9 mouse cellular contexts compared by ENCODE assay signal in the genomic region with DNA sequence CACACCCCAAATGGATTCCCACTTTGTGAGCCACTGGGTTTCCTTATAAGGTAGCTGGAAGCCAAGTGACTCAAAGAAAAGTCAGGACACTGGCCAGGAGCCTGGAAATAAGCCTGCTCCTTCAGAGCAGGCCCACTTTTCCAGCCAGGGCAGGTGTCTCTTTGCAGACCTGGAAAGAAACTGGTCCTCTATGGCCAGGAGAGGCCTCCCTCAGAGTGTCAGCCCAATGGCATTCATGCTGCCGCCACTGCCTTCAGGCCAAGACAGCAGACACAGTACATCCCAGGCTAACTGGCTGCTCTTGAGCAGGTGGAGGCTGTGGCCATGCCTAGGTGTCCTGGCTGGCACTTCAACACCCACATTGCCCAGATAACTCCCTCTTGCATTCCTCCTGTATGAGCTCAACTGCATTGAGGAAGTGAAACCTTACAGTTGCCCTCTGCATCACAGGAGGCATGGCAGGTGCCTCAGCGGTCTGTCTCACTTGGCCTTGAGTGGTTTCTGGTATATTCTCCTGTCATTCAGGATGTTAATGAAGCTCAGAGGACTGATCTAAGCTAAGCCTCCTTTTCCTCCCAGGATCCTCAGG. TPM values are rescaled to one million over a fixed set of nuclear protein-coding genes. Genes with fewer than 3 reads are reported as not detected.
DNase-seq lines count a peak whose midpoint lies in the region; ATAC-seq and TF ChIP-seq lines count a peak whose summit lies in the region.
"Had no signal": no experiment of that assay in that cellular context is flagged by ENCODE, and none has a peak within 500 bp of the region (broad histone marks: within the 10 kb centered on the region; RNA-seq: fewer than 3 reads in every experiment).

No protein-coding gene starts in this region.

- 0 out of 2 replicates have a peak overlapping the region, but pooled peaks have one; percentile 32 for H3K27ac ChIP-seq in forebrain, embryonic 10.5 days
- H3K27ac ChIP-seq in forebrain, postnatal 0 days (ENCODE audit: low read depth, low read length), result no peak overlapping the region
- peak overlapping the region; percentile 18; the same call in 1 of the 2 replicates for H3K27ac ChIP-seq in liver, embryonic 12.5 days

- H3K27me3 ChIP-seq in forebrain, embryonic 10.5 days (ENCODE audit: poor library complexity, severe bottlenecking), result no peaks in the 10 kb centered on the region
- H3K27me3 ChIP-seq in forebrain, postnatal 0 days (ENCODE audit: insufficient read depth, low read length), result no peaks in the 10 kb centered on the region
- no peaks in the 10 kb centered on the region for H3K27me3 ChIP-seq in liver, embryonic 12.5 days (replicated peaks)

- peaks cover 42% of the 10 kb centered on the region for H3K4me1 ChIP-seq in forebrain, embryonic 10.5 days
- no peaks in the 10 kb centered on the region for H3K4me1 ChIP-seq in forebrain, postnatal 0 days (ENCODE audit: insufficient read depth)
- peaks cover 49% of the 10 kb centered on the region for H3K4me1 ChIP-seq in liver, embryonic 12.5 days
- H3K4me1 ChIP-seq in lung, adult 2 months (ENCODE audit: control insufficient read depth, insufficient read depth, low read length), result peaks cover 60% of the 10 kb centered on the region

- H3K9ac ChIP-seq in forebrain, postnatal 0 days, result no peak overlapping the region
- H3K9ac ChIP-seq in liver, embryonic 12.5 days, result no peak overlapping the region

- no peak for TF ChIP-seq POLR2A in lung, adult 2 months (IDR thresholded peaks at IDR 0.05; ENCODE audit: borderline replicate concordance, extremely low read depth, low read depth, low read length)

- peaks cover 2% of the 10 kb centered on the region; the same call in 1 of the 2 replicates for H3K36me3 ChIP-seq in forebrain, embryonic 10.5 days (replicated peaks)
- H3K36me3 ChIP-seq in forebrain, postnatal 0 days (ENCODE audit: insufficient read depth), result no peaks in the 10 kb centered on the region; the same call in 1 of the 2 replicates
- no peaks in the 10 kb centered on the region for H3K36me3 ChIP-seq in liver, embryonic 12.5 days

- WGBS in forebrain, embryonic 10.5 days, result 93% methylated on average over 2 of the region's 2 CpGs
- WGBS in forebrain, postnatal 0 days, result 80% methylated on average over 2 of the region's 2 CpGs
- WGBS in liver, embryonic 12.5 days (ENCODE audit: insufficient replicate concordance), result 52% methylated on average over 2 of the region's 2 CpGs
- 28% methylated on average over 2 of the region's 2 CpGs for WGBS in lung, adult 2 months

- no peak overlapping the region for H3K4me2 ChIP-seq in forebrain, postnatal 0 days (ENCODE audit: low read depth)
- H3K4me2 ChIP-seq in liver, embryonic 12.5 days, result no peak overlapping the region

- H3K4me3 ChIP-seq in forebrain, embryonic 10.5 days, result no peak overlapping the region
- no peak overlapping the region for H3K4me3 ChIP-seq in forebrain, postnatal 0 days (ENCODE audit: low read depth, low read length)
- H3K4me3 ChIP-seq in liver, embryonic 12.5 days, result no peak overlapping the region
- no peak overlapping the region for H3K4me3 ChIP-seq in lung, adult 2 months (replicated peaks; ENCODE audit: extremely low read depth, low read depth, low read length)

- ATAC-seq in forebrain, postnatal 0 days, result no peak
- no peak for ATAC-seq in liver, embryonic 12.5 days
- ATAC-seq in inflammation-experienced regulatory T-cells, adult 6 months, result no peak
- ATAC-seq: activated CD4-positive, CD25-positive, alpha-beta regulatory T cell, adult 4 months had no signal

- H3K9me3 ChIP-seq in forebrain, embryonic 10.5 days, result no peaks in the 10 kb centered on the region
- no peaks in the 10 kb centered on the region for H3K9me3 ChIP-seq in forebrain, postnatal 0 days (ENCODE audit: low read length)
- no peaks in the 10 kb centered on the region for H3K9me3 ChIP-seq in liver, embryonic 12.5 days (replicated peaks)

- DNase-seq in forebrain, embryonic 10.5 days (ENCODE audit: extremely low spot score, low spot score), result no peak
- no peak for DNase-seq in forebrain, postnatal 0 days
- no peak for DNase-seq in liver
- DNase-seq in lung, adult 2 months, result peak; percentile 37
- peak; percentile 78 to 79 for DNase-seq in spleen, postnatal 36 days (ENCODE audit: low spot score in 2 of 2)
- no peak for DNase-seq in retina, embryonic 14.5 days (ENCODE audit: low spot score)

- no peak for TF ChIP-seq CTCF in forebrain, postnatal 0 days (IDR thresholded peaks at IDR 0.05; ENCODE audit: low read depth)
- no peak for TF ChIP-seq CTCF in lung, adult 2 months (IDR thresholded peaks at IDR 0.05; ENCODE audit: insufficient read depth, low read length)

RNA-seq across cellular contexts. Expression of gene Baiap2, which starts 12.3 kb away (rescaled TPM):
- 9.6 and 11.1 TPM in 2 replicates for polyA plus RNA-seq in forebrain, embryonic 10.5 days (2016; fragmentation: Nextera tagmentation; extraction: Ambion mirVana)
- 42.3 and 52.0 TPM in 2 replicates for total RNA-seq in forebrain, postnatal 0 days (2014; rRNA removed)
- polyA plus RNA-seq in forebrain, postnatal 0 days (2015; fragmentation: Nextera tagmentation; extraction: Ambion mirVana), result 31.1 and 36.6 TPM in 2 replicates
- polyA plus RNA-seq in liver, embryonic 12.5 days (2016; fragmentation: Nextera tagmentation; extraction: Ambion mirVana), result 6.2 and 7.0 TPM in 2 replicates
- 83.7 and 92.9 TPM in 2 replicates for polyA plus RNA-seq in lung, adult 2 months (2012; rRNA removed)
- 10 to 100 TPM in 1 of 3 experiments, 1 to 10 TPM in 2; 8.1 to 12.1 (median 9.6) TPM for polyA plus RNA-seq in inflammation-experienced regulatory T-cells, adult 6 months (2017; shearing (Covaris generic))

RNA-seq across cellular contexts. Expression of gene Chmp6, which starts 41.6 kb away (rescaled TPM):
- polyA plus RNA-seq in forebrain, embryonic 10.5 days (2016; fragmentation: Nextera tagmentation; extraction: Ambion mirVana), result 114 and 124 TPM in 2 replicates
- total RNA-seq in forebrain, postnatal 0 days (2014; rRNA removed), result 91.1 and 91.9 TPM in 2 replicates
- polyA plus RNA-seq in forebrain, postnatal 0 days (2015; fragmentation: Nextera tagmentation; extraction: Ambion mirVana), result 102 and 105 TPM in 2 replicates
- polyA plus RNA-seq in liver, embryonic 12.5 days (2016; fragmentation: Nextera tagmentation; extraction: Ambion mirVana), result 45.9 and 48.6 TPM in 2 replicates
- 50.2 and 51.0 TPM in 2 replicates for polyA plus RNA-seq in lung, adult 2 months (2012; rRNA removed)
- polyA plus RNA-seq in inflammation-experienced regulatory T-cells, adult 6 months (2017; shearing (Covaris generic)), result 10 to 100 TPM; 43.9 to 55.0 (median 52.0) TPM

Comparison
In these comparisons a context has a peak if more than half of its experiments do, and no peak if none do; other contexts are left out.
1. DNase-seq: peak in lung, adult 2 months (single experiment) and spleen, postnatal 36 days (2 of 2); none in forebrain, embryonic 10.5 days (single experiment), forebrain, postnatal 0 days (single experiment), liver (single experiment) and retina, embryonic 14.5 days (single experiment).